Mouse (Mus musculus) kidney, adult 2 months (tissue): ENCODE measurements around the gene Epha3.

Experiments used
- CTCF ChIP-seq: fragments of 200-500 bp; conservative IDR thresholded peaks from 2 replicates; pipeline ENCODE4 v1.5.1; 2011; ENCODE audit warnings: low read depth, mild to moderate bottlenecking, control low read depth, low read length, moderate library complexity, mixed read lengths; ENCODE audit not compliant: insufficient read depth, insufficient read length
- POLR2A ChIP-seq: fragments of 200-500 bp; IDR thresholded peaks from one replicate; pipeline ENCODE4 v1.6.1; 2011; ENCODE audit warnings: low read depth, low read length, control low read depth

DNA sequence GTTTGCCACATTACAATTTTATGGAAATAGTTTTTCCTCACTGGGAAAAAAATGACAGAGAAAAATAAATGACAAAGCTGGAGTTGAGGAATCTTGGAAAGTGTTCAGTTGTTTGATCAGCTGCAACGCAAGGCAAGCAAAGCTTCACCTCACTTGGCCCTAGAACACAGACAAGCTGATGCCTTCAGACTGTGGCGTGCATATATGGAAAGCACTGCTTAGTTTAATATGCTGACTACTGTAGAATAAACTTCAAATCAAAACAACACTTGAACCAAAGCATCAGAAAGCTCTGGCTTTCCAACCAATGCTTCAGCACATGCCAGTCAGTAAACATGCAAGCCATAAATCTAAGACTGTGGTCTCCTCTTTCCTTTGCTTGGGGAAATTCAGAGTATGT is 65.6 kb downstream of the Epha3 start:
- TF ChIP-seq POLR2A (no peak), CTCF (no peak)
